Mouse (Mus musculus) monocyte, adult 5-6 weeks (primary cell): Measurements from ENCODE around the gene Wwox. TPM values are rescaled to one million over a fixed set of nuclear protein-coding genes. Genes with fewer than 3 reads are reported as not detected.

ENCODE experiments used
- ATAC-seq: fragments of 153-309, 156-312 bp; replicated peaks from 2 replicates; pipeline ENCODE4 v1.8.0; 2017; ENCODE audit warnings: mild to moderate bottlenecking; ENCODE audit not compliant: low TSS enrichment, insufficient number of reproducible peaks, severe bottlenecking, poor library complexity, low FRiP score
- total RNA-seq: library from RNA; stranded (forward); fragments of 200-1000, 200-491, 200-594 nt; gene quantifications from 3 replicates; pipeline ENCODE4 v1.2.3, GENCODE M21; 2017

Wwox gene
- total RNA-seq, 1 experiment from 2014 or later = 4.3 TPM

DNA sequence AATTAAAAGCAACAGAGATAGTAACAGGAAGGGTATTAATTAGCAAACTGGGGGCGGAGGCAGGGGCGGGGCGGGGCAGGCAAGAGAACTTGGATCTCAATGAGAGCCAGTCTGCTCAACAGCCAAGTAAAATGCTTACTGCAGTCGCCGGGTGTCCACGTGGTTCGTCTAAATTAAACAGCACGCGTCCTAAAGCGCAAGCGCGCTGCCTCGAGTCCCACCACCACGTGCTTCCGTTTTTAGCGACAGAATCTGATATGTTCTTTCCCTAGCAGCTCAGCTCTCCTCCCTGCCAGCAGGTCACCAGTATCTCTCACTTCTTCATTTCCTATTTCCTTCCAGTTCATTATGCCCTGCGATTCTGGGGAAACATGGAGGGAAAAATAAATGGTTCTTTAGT lies 693.7 kb downstream of the Wwox start:
- no peak for ATAC-seq

GRCm38 (mm10) chr8:115133711-115134218 lies 694.3 kb downstream of the Wwox start:
- no peak for ATAC-seq

GRCm38 (mm10) chr8:115136888-115137287 lies 697.4 kb downstream of the Wwox start:
- no peak for ATAC-seq

- no peak for ATAC-seq
These were observed 702.2 kb downstream of the Wwox start for GRCm38 (mm10) chr8:115141614-115142013.

DNA sequence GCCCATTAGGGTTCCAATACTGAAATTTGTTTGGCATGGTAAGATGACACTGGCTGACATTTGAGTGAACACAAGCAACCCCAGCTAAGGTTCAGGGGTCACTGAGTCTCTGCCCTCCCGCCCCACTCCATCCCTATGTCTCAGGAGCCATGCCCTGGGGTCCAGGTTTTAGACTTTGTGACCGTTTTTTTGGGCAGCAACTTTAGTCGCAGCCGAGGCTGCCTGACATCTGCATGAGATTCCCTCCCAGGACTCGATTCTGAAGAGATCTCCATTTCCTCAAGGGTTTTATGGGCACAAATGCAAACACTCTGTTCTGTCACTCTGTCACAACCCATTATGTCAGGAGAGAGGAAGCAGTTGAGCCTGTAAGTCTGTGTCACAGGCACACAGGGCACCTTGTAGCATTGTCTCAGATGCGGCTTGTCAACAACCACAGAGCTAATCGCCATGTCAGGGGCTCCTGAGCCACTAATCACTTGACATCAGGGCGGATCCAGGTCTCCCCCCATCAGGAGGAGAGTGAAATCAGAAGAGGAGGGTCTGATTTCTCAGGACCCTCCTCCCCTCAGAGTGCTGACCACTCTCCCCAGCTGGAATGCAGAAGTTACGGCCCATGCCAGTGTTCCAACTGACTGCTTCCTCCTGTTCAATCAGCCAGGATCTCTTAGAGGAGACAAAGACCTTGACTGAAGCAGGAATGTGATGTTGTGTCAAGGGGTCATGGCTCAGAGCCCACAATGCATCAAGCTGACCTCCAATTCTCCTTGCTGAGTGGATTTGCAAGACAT lies 704.3 kb downstream of the Wwox start:
- ATAC-seq = no peak

GRCm38 (mm10) chr8:115147006-115147405 lies 707.6 kb downstream of the Wwox start:
- ATAC-seq = no peak

DNA sequence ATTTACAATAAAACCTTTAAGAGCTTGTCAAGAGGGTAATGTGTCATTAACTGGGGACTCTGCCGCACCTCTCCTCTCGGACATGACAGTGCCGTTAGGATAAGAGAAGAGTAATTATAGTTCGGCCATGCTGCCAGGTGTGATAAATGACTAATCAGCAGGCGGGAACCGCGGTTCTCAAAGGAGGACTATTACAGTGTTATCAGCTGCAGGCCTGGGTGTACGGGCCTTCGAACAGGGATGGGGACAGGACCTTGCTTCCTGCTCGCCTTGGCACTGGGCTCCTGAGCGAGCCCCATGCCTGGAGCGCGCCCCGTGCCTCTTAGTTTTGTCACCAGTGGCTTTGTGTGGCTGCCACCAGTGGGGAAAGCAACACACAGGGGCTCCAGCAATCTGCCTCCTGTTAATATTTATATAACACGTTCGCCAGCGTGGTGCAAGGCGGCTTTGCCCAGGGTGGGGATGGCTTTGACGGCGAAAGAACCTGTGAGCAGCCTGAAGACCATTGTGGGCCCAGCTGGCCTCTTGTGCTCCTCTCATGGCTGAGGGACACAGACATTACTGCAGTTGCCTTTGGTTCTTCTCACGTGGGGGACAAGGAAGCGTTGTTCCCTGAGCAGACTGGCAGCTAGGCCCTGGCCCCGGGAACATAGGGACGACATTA lies 711.1 kb downstream of the Wwox start:
- no peak for ATAC-seq

- no peak for ATAC-seq
These were observed 712.0 kb downstream of the Wwox start for GRCm38 (mm10) chr8:115151416-115151815.

DNA sequence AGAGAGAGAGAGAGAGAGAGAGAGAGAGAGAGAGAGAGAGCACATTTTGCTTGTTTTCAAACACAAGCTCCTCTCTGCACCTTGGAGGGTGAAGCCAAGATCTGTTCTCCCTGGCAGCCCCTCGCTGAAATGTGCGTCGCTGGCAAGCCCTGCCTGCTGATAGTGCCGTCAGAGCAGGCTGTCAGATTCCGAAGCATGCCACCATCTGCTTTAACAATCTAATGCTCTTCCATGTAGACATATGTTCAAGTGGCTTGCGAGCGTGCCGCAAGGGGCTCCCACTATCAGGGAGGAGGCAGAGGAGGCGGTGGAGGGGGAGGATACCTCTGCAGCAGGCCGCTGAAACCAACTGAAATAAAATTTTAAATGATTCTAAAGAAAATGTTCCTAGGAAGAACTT lies 714.6 kb downstream of the Wwox start:
- no peak for ATAC-seq

- ATAC-seq = no peak
These were observed 716.7 kb downstream of the Wwox start for GRCm38 (mm10) chr8:115156142-115156541.

DNA sequence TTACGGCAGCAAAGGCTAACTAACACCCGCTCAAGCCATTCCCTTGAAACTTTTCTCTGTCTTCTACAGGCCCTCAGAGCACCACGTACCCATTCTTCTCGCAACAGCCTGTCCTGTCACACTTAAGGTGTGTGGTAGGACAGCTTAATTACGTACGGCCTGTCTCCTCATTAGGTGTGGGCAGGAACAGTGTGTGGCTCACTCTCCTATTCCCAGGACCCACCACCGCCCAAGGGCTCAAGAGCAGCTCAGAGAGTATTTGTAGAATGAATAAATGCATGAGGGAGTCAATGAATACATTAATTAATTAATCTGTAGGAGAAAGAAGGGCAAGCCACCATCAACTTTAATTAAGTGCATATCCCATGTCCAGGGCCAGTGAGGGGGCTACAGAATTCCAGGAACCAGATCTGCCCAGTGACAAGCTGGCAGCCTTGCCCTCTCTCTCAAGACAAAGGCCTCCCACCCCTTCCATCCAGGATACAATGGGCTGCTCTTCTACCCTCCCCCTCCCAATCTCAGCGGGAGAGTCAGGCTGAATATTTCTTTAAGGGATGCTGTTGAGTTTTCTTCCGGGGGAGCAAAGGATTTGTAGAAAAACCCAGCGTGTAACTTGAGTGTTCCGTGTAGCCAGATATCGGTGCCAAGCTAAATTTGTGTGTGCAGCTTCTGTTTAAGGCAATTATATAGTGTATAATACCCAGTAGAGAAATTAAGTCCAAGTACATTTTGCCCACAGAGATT lies 718.7 kb downstream of the Wwox start:
- no peak for ATAC-seq

GRCm38 (mm10) chr8:115158721-115159111 lies 719.3 kb downstream of the Wwox start:
- no peak for ATAC-seq

DNA sequence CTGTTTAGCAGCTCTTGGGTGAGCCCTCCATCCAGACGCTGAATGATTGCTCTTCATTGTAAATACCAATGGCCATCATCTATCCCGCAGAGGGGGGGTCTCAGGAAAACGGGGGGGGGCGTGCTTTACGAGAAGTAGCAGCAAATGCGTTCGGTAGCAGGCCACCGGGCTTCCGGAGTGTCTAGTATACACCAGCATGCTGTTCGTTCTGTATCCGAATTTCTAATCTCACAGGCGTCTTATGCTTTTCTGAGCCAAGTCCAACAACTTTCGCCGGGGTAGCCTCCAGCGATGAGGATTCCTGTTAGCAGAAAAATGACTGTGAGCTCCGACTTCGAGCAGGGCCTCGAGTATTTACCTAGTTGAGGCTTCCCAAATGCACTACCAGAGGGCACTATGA lies 719.8 kb downstream of the Wwox start:
- no peak for ATAC-seq

- no peak; the same call in 1 of the 2 replicates for ATAC-seq
These were observed 720.4 kb downstream of the Wwox start for GRCm38 (mm10) chr8:115159711-115160374.

GRCm38 (mm10) chr8:115160407-115160806 lies 721.0 kb downstream of the Wwox start:
- ATAC-seq = no peak

GRCm38 (mm10) chr8:115161520-115161919 lies 722.1 kb downstream of the Wwox start:
- no peak for ATAC-seq

- ATAC-seq = no peak
These were observed 725.4 kb downstream of the Wwox start for GRCm38 (mm10) chr8:115164872-115165271.

- ATAC-seq = no peak
These were observed 734.2 kb downstream of the Wwox start for GRCm38 (mm10) chr8:115173634-115174081.

DNA sequence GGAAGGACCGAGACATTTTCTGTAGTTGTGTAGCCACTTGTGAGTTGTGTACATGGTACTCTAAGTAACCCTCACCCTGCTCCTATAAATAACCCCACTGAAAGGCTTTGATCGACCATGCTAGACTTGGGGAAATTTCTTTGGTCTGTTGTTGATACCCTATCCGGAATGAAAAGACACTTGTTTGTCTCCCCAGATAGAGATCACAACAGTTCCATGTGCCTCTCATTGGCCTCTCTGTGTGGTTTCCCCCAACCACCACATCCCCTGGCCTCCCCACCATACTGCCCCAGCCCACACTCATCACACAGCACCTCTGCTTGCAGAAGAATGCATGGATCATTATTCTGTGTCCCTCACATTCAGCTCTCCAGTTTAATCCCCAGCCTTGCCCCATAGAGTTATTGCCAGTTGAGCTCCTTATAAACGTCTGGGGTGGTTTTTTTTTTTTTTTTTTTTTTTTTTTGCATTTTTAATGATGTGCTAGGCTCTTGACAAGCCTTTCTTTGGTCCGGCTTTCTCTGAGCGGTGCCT lies 746.0 kb downstream of the Wwox start:
- no peak for ATAC-seq
